Mouse (Mus musculus) spleen, postnatal 36 days (tissue): ENCODE measurements around the gene Olfr218.
"Not testable (repeated sequence)": the region's sequence is repeated elsewhere in the genome, so short reads cannot be mapped to it uniquely, and the experiment has no call there.

Experiments
- DNase-seq, 2 experiments: peaks; one replicate each; pipeline ENCODE4 v3.0.0; 2022; ENCODE audit warnings: low spot score in 2 of 2, mixed read lengths in 1 of 2

Gene Olfr218

GRCm38 (mm10) chr1:173197508-173197907, at the start of gene Olfr218:
Gene Olfr218, plus strand, starts transcription at chr1:173197808.
- no peak for DNase-seq

GRCm38 (mm10) chr1:173174154-173174842, 23.3 kb upstream of the Olfr218 start:
- DNase-seq = no peak

DNA sequence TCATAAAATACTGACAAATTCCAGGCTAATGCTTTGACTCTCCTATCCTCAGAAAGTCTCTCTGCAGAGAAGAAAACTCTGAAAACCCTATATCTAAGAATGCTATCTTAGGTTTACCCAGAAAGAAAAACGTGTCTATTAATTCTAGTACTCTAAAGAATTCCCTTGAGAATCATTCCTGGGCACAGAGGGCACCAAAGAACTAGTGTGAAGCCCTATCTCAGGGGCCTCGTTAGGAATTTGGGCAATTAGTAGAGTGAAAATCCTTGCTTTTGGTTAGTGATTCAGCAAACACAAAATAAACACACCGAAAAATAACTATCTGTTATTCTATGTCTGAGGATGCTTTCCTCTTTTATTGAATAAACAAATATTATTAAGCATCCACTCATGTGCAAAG, 7.1 kb upstream of the Olfr218 start, which contains the start of gene Olfr1406:
TSS of gene Olfr1406 (minus strand) at position 101 of the 400 bp plus-strand sequence.
- DNase-seq = no peak

- no peak for DNase-seq
Measured at GRCm38 (mm10) chr1:173192059-173192458, 5.5 kb upstream of the Olfr218 start.

DNA sequence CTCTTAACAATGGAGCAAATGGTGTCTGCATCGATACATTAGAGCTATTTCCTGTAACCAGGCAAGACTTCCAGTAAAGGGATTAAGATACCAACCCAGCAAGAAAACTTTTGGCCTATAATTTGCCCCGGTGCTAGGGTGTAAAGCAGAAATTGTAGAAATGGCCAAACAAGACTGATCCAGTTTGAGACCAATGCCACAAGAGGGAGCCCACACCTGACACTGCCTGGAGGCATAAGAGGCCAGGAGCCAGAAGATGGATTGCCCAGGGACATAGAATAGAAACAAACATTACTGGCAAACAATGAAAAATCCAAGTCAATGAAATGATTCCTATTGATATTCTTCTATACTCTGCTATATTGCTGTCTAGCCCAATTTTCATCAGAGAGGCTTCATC, 1.2 kb upstream of the Olfr218 start:
- DNase-seq = no peak

GRCm38 (mm10) chr1:173212092-173212491, 14.5 kb downstream of the Olfr218 start, which contains the start of gene Olfr1404:
Gene Olfr1404, plus strand, starts transcription at chr1:173212392.
- no peak for DNase-seq

GRCm38 (mm10) chr1:173216481-173216880, 18.9 kb downstream of the Olfr218 start:
- DNase-seq = no peak

GRCm38 (mm10) chr1:173227081-173227480, 29.5 kb downstream of the Olfr218 start, which contains the start of gene Fcer1a:
Gene Fcer1a, minus strand, starts transcription at chr1:173227214.
- DNase-seq = no peak

- DNase-seq = not testable (repeated sequence)
Measured at GRCm38 (mm10) chr1:173237004-173237403, 39.4 kb downstream of the Olfr218 start.

- no peak for DNase-seq
Measured at GRCm38 (mm10) chr1:173249888-173250287, 52.3 kb downstream of the Olfr218 start.
